Mouse (Mus musculus): ENCODE data around the gene Stom. TPM values are rescaled to one million over a fixed set of nuclear protein-coding genes. Genes with fewer than 3 reads are reported as not detected.

Gene Stom
- total and polyA plus RNA-seq, 3 experiments = 15.0 to 54.6 (median 50.4) TPM

GRCm38 (mm10) chr2:35272881-35273280 is 63.9 kb downstream of the Stom start:
- no peak for DNase-seq

GRCm38 (mm10) chr2:35271817-35272216 is 65.0 kb downstream of the Stom start:
- peak; percentile 74 for DNase-seq

DNA sequence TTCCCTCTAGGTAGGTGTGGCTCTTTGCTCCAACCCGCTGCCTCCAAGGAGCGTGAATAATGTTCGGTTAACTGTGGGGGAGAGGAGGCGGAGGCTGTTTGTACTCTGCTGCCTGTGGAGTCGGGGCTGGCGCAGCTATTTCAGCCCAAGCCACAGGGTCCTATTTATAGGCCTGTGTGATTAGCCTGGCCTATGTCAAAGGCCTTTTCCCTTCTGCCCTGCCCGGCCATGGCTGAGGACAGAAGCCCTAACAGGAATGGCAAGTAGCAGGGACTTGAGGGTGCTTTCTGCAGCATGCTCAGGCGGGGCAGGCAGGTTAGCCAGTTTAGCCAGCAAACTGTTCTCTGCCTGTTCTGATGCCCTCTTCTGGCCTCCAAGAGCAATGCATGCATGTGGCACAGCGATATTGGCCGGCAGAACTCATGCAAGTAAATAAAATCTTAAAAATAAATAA is 66.2 kb downstream of the Stom start:
- DNase-seq = peak; percentile 64

DNA sequence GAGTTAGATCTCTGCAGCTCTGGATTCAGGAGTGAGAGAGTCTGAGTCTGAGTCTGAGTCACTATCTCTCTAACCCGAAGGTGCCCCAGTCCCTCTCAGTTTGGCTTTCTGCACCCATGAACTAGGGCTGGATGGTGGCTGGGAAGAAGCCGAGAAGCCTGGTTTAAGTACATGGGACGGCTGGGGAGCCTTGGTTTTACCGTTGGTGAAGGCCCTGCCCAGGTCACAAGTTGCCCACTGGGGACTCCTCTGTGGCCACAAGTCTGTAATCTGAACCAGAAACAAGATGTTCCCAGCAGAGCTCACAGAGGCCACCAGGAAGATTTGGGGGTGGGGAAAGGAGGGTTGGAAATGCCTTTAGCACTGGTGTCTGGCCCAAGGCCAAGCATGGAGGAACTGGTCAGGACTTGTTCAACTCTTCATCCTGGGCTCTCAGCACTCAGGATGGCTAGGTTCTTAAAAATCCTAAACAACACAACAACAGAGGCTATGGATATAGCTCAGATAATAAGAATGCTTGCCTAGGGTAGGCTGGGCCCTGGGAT is 67.0 kb downstream of the Stom start:
- DNase-seq = no peak

DNA sequence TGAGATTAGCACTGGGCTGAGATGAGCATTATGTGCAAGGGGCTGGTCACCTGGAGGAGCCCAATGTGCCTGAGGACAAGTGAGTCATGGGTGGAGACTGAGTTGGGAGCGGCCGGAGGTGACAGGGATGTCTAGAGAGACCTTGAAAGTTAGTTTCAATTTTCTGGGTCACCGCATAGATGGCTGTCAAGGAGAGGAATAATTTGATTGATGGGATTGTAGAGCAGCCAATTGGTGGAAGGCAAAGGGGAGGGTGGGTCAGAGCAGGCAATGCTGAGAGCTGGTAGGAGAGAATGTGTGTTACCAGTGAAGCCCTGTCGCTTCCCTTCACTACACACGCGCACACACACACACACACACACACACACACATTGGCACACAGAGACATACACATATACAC is 67.6 kb downstream of the Stom start:
- peak; percentile 57 for DNase-seq

- no peak for DNase-seq
These were observed 68.8 kb downstream of the Stom start for GRCm38 (mm10) chr2:35267876-35268566.

GRCm38 (mm10) chr2:35267156-35267875 is 69.5 kb downstream of the Stom start:
- DNase-seq = no peak

DNA sequence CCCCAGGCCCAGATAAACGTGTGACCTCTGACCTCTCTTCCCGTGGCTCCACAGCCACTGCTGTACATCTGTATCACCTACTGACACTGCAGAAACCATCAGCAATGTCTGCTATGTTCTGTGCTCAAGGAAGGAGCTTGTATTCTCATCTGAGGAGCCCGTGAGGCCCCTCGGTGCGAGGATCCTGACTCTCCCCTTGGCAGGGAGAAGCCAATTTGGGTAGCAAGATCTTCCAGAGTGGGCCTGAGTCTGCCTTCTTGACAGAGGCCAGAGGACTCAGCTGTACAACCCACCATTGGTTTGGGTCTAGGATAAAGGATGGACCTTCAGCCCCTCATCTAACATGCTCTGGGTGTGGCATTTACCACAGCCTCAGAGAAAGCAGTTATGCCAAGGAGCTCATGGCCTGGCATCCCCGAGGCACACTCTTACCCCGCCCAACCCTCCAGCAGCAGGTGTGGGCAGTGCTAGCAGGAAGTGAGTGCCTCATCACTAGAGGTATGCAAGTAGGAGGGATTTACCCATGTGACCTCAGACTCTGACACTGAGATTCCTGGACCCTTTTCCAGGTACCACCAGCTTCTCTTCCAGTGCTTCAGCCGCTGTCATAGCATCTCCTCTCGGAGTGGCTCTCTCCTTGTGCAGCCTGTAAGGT is 70.4 kb downstream of the Stom start:
- DNase-seq = no peak

GRCm38 (mm10) chr2:35265775-35266174 is 71.0 kb downstream of the Stom start:
- no peak for DNase-seq

DNA sequence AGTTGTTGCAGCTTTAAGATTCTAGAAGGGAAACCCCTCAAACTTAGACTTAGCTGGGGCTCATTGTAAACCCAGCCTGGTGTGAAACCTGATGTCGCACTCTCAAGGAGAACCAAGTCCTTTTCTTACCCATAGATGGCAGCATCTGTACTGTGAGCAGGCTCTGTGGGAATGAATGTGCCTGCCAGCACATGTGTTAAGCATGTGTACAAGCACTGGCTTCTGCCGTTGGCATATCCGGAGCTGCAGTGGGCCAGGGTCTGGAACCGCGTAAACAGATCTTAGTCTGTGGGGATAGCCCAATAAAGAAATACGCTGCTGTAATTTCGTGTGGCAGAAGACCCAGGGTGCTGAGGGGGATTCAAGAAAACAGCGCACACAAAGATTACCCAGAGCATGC is 71.5 kb downstream of the Stom start:
- DNase-seq = peak; percentile 47

DNA sequence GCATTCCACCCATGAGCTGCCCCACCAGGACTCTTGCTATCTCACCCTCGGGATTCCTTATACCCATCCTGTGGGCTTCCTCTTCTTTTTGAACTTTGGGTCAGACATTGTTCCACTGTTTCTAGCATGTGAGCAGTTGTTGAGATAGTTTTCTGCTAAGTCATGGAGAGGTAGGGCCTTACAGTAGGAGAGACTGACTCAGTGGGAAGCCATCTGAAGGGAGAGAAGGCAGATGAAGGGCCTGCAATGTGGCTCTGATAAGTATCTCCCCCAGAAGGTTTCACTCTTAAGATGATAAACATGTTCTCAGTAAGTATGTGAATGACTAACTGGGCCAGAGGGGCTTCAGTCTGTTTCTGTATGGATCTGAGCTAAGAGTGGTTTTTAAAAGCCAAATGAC is 72.7 kb downstream of the Stom start:
- no peak for DNase-seq

Other genes starting within 250 kb of the Stom start
- gene AI182371, start 235.4 kb downstream of the Stom start, total RNA-seq (2021) = 1 to 10 TPM in 1 of 2 experiments, under 1 TPM in 1; 0.62 to 1.4 TPM
- 0.11 TPM in 1 of 2 replicates, not detected in the other for gene AI182371, start 235.4 kb downstream of the Stom start, polyA plus RNA-seq (2012; rRNA removed)
- 10 to 100 TPM; 11.6 to 14.7 TPM for gene Cntrl, start 227.5 kb downstream of the Stom start, total RNA-seq (2021)
- 6.0 and 7.8 TPM in 2 replicates for gene Cntrl, start 227.5 kb downstream of the Stom start, polyA plus RNA-seq (2012; rRNA removed)
- 100 to 1,000 TPM; 209 to 246 TPM for gene Rab14, start 135.9 kb downstream of the Stom start, total RNA-seq (2021)
- gene Rab14, start 135.9 kb downstream of the Stom start, polyA plus RNA-seq (2012; rRNA removed) = 3,789 and 4,325 TPM in 2 replicates
- gene Gsn, start 80.6 kb downstream of the Stom start, total RNA-seq (2021) = 1,000 to 10,000 TPM in 1 of 2 experiments, 100 to 1,000 TPM in 1; 335 to 1,033 TPM
- 607 and 810 TPM in 2 replicates for gene Gsn, start 80.6 kb downstream of the Stom start, polyA plus RNA-seq (2012; rRNA removed)
- not detected for gene 4930568D16Rik, start 30.8 kb upstream of the Stom start, total RNA-seq (2021)
- not detected in 2 replicates for gene 4930568D16Rik, start 30.8 kb upstream of the Stom start, polyA plus RNA-seq (2012; rRNA removed)
- gene 4930402F06Rik, start 60.2 kb upstream of the Stom start, total RNA-seq (2021) = not detected
- gene 4930402F06Rik, start 60.2 kb upstream of the Stom start, polyA plus RNA-seq (2012; rRNA removed) = not detected in 2 replicates
- gene Ggta1, start 126.3 kb upstream of the Stom start, total RNA-seq (2021) = 10 to 100 TPM; 11.4 to 12.1 TPM
- gene Ggta1, start 126.3 kb upstream of the Stom start, polyA plus RNA-seq (2012; rRNA removed) = 3.3 and 4.5 TPM in 2 replicates
- gene Dab2ip, start 221.3 kb upstream of the Stom start, total RNA-seq (2021) = 10 to 100 TPM; 69.4 to 82.3 TPM
- 191 and 192 TPM in 2 replicates for gene Dab2ip, start 221.3 kb upstream of the Stom start, polyA plus RNA-seq (2012; rRNA removed)

All from adrenal gland, adult 2 months (tissue).